Mouse (Mus musculus) liver, embryonic 11.5 days (tissue): ENCODE data around the gene Myo1b. TPM values are rescaled to one million over a fixed set of nuclear protein-coding genes. Genes with fewer than 3 reads are reported as not detected.

Experiments
- ATAC-seq: fragments of 200-750 bp; cut with Nextera tagmentation; replicated peaks from 2 replicates; pipeline ENCODE4 v1.8.0; 2017; ENCODE audit warnings: moderate number of reproducible peaks, mild to moderate bottlenecking, moderate TSS enrichment, moderate library complexity; ENCODE audit not compliant: low FRiP score
- DNase-seq: peaks from one replicate; pipeline ENCODE4 v3.0.0-alpha.2; 2017; ENCODE audit warnings: low spot score
- H3K27ac ChIP-seq: fragments of 300-500 bp; sonication (generic); 2 replicates; pipeline ENCODE4 v1.5.1; 2014; ENCODE audit warnings: mild to moderate bottlenecking, low read depth, low read length, control low read depth
- H3K27me3 ChIP-seq: fragments of 300-500 bp; sonication (generic); replicated peaks from 2 replicates; pipeline ENCODE4 v1.6.1; 2014; ENCODE audit warnings: low read length, mixed read lengths; ENCODE audit not compliant: control insufficient read depth, insufficient read depth
- H3K36me3 ChIP-seq: fragments of 300-500 bp; sonication (generic); 2 replicates; pipeline ENCODE4 v1.6.1; 2014; ENCODE audit warnings: mild to moderate bottlenecking, low read length, moderate library complexity, mixed read lengths; ENCODE audit not compliant: control insufficient read depth, insufficient read depth
- H3K4me1 ChIP-seq: fragments of 300-500 bp; sonication (generic); replicated peaks from 2 replicates; pipeline ENCODE4 v1.6.1; 2014; ENCODE audit warnings: low read length, mixed read lengths; ENCODE audit not compliant: control insufficient read depth, insufficient read depth
- H3K4me2 ChIP-seq: fragments of 300-500 bp; sonication (generic); 2 replicates; pipeline ENCODE4 v1.6.1; 2014; ENCODE audit warnings: mild to moderate bottlenecking, control low read depth, moderate library complexity
- H3K4me3 ChIP-seq: fragments of 300-500 bp; sonication (generic); 2 replicates; pipeline ENCODE4 v1.5.1; 2014; ENCODE audit warnings: low read depth, low read length, control low read depth
- H3K9ac ChIP-seq: fragments of 300-500 bp; sonication (generic); 2 replicates; pipeline ENCODE4 v1.6.1; 2014; ENCODE audit warnings: low read depth, low read length, control low read depth
- H3K9me3 ChIP-seq: fragments of 300-500 bp; sonication (generic); 2 replicates; pipeline ENCODE4 v1.6.1; 2016; ENCODE audit warnings: low read length, inconsistent platforms, mixed read lengths; ENCODE audit not compliant: control insufficient read depth
- WGBS: fragments of 180-500 bp; shearing (Covaris S2); extraction: QIAGEN DNeasy Blood & Tissue Kit; methylation state at CpG from one replicate; pipeline ENCODE4 v1.1.7; 2014; 5-methylcytosine and 5-hydroxymethylcytosine counted together
- polyA plus RNA-seq: library from polyadenylated mRNA; unstranded; fragments of >200 nt; fragmentation: Nextera tagmentation; extraction: Ambion mirVana; gene quantifications from 2 replicates; pipeline ENCODE4 v1.2.1, GENCODE M21; 2014

Gene Myo1b
- polyA plus RNA-seq, 1 experiment from 2014 or later: 26.4 TPM

- Histone ChIP-seq H3K36me3 (no peaks in the 10 kb centered on the region), H3K9ac (no peak overlapping the region), H3K4me2 (no peak overlapping the region), H3K4me1 (no peaks in the 10 kb centered on the region), H3K27ac (no peak overlapping the region), H3K9me3 (no peaks in the 10 kb centered on the region), H3K27me3 (no peaks in the 10 kb centered on the region), H3K4me3 (no peak overlapping the region)
- no peak for DNase-seq
- ATAC-seq: no peak
- WGBS: 84% methylated on average over 13 of the region's 13 CpGs
Measured at GRCm38 (mm10) chr1:51821701-51822495, 94.0 kb downstream of the Myo1b start.

- WGBS: 88% methylated on average over 6 of the region's 6 CpGs
- Histone ChIP-seq H3K4me2 (no peak overlapping the region), H3K27ac (no peak overlapping the region), H3K27me3 (no peaks in the 10 kb centered on the region), H3K36me3 (no peaks in the 10 kb centered on the region), H3K4me3 (no peak overlapping the region), H3K9me3 (no peaks in the 10 kb centered on the region), H3K9ac (no peak overlapping the region), H3K4me1 (no peaks in the 10 kb centered on the region)
- DNase-seq: no peak
- no peak for ATAC-seq
Measured at GRCm38 (mm10) chr1:51820520-51820919, 95.4 kb downstream of the Myo1b start.

GRCm38 (mm10) chr1:51820013-51820441, 95.8 kb downstream of the Myo1b start:
- Histone ChIP-seq H3K4me2 (no peak overlapping the region), H3K4me1 (no peaks in the 10 kb centered on the region), H3K27ac (no peak overlapping the region), H3K9me3 (no peaks in the 10 kb centered on the region), H3K4me3 (no peak overlapping the region), H3K27me3 (no peaks in the 10 kb centered on the region), H3K9ac (no peak overlapping the region), H3K36me3 (no peaks in the 10 kb centered on the region)
- no peak for DNase-seq
- no peak for ATAC-seq
- 82% methylated on average over 7 of the region's 7 CpGs for WGBS

- no peaks in the 10 kb centered on the region for H3K27me3 ChIP-seq
- H3K9ac ChIP-seq: no peak overlapping the region
- H3K4me1 ChIP-seq: no peaks in the 10 kb centered on the region
- H3K9me3 ChIP-seq: no peaks in the 10 kb centered on the region
- no peak overlapping the region for H3K4me3 ChIP-seq
- no peak overlapping the region for H3K4me2 ChIP-seq
- no peak for ATAC-seq
- 70% methylated on average over 1 of the region's 1 CpGs for WGBS
- no peak overlapping the region for H3K27ac ChIP-seq
- no peaks in the 10 kb centered on the region for H3K36me3 ChIP-seq
- DNase-seq: no peak
Measured at GRCm38 (mm10) chr1:51815636-51816035, 100.2 kb downstream of the Myo1b start.

- no peak for DNase-seq
- Histone ChIP-seq H3K27me3 (no peaks in the 10 kb centered on the region), H3K4me1 (no peaks in the 10 kb centered on the region), H3K9me3 (no peaks in the 10 kb centered on the region), H3K9ac (no peak overlapping the region), H3K36me3 (no peaks in the 10 kb centered on the region), H3K4me3 (no peak overlapping the region), H3K4me2 (no peak overlapping the region), H3K27ac (no peak overlapping the region)
- 68% methylated on average over 5 of the region's 5 CpGs for WGBS
- no peak for ATAC-seq
Measured at GRCm38 (mm10) chr1:51814854-51815630, 100.8 kb downstream of the Myo1b start.

GRCm38 (mm10) chr1:51808847-51809246, 107.0 kb downstream of the Myo1b start:
- Histone ChIP-seq H3K9ac (no peak overlapping the region), H3K9me3 (no peaks in the 10 kb centered on the region), H3K4me3 (no peak overlapping the region), H3K4me2 (no peak overlapping the region), H3K27ac (no peak overlapping the region), H3K4me1 (no peaks in the 10 kb centered on the region), H3K27me3 (no peaks in the 10 kb centered on the region), H3K36me3 (no peaks in the 10 kb centered on the region)
- WGBS: 74% methylated on average over 10 of the region's 10 CpGs
- ATAC-seq (no peak), DNase-seq (no peak)

GRCm38 (mm10) chr1:51808228-51808627, 107.6 kb downstream of the Myo1b start:
- 41% methylated on average over 1 of the region's 1 CpGs for WGBS
- H3K9ac ChIP-seq: no peak overlapping the region
- ATAC-seq: no peak
- H3K27ac ChIP-seq: no peak overlapping the region
- no peaks in the 10 kb centered on the region for H3K9me3 ChIP-seq
- no peaks in the 10 kb centered on the region for H3K27me3 ChIP-seq
- no peak overlapping the region for H3K4me2 ChIP-seq
- H3K36me3 ChIP-seq: no peaks in the 10 kb centered on the region
- no peak for DNase-seq
- H3K4me3 ChIP-seq: no peak overlapping the region
- H3K4me1 ChIP-seq: no peaks in the 10 kb centered on the region

DNA sequence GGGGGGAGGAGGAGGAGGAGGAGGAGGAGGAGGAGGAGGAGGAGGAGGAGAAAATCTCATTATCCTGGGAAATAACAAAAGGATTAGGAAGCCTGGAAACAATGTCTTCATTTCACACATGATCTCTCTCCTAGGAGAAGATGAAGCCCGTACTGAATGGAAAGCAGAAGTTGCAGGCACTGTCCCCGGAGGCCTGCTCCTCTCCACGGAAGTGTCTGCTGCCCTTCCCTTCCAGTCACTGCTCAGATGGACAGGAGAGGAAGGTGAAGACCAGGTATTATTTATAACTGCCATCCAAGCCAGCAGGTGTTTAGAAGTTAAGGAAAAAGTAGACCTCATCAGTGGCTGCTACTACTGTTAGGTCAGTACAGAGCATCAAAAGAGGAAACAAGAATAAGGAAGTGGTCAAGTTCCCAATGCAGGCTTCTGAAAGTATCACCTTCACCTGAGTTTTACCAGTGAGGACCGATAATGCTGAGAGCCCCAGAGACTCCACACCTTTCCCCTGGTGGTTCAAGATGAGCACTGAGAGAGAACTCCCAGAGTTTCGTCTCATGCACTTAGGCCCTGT, 110.7 kb downstream of the Myo1b start:
- Histone ChIP-seq H3K36me3 (no peaks in the 10 kb centered on the region), H3K27me3 (no peaks in the 10 kb centered on the region), H3K4me3 (no peak overlapping the region), H3K4me1 (no peaks in the 10 kb centered on the region), H3K27ac (no peak overlapping the region), H3K9ac (no peak overlapping the region), H3K4me2 (no peak overlapping the region), H3K9me3 (no peaks in the 10 kb centered on the region)
- no peak for ATAC-seq
- DNase-seq: no peak
- 53% methylated on average over 5 of the region's 5 CpGs for WGBS
